Mouse (Mus musculus) B cell, adult 62 days (primary cell): Measurements from ENCODE around the gene Celsr1. TPM values are rescaled to one million over a fixed set of nuclear protein-coding genes. Genes with fewer than 3 reads are reported as not detected.

Source experiments
- total RNA-seq: library from RNA; stranded (reverse); gene quantifications from 4 replicates; pipeline ENCODE4 v1.2.4, GENCODE M21; 2023

The Celsr1 gene
- total RNA-seq = 0.34 to 0.75 TPM (median 0.49 TPM) in 4 replicates

DNA sequence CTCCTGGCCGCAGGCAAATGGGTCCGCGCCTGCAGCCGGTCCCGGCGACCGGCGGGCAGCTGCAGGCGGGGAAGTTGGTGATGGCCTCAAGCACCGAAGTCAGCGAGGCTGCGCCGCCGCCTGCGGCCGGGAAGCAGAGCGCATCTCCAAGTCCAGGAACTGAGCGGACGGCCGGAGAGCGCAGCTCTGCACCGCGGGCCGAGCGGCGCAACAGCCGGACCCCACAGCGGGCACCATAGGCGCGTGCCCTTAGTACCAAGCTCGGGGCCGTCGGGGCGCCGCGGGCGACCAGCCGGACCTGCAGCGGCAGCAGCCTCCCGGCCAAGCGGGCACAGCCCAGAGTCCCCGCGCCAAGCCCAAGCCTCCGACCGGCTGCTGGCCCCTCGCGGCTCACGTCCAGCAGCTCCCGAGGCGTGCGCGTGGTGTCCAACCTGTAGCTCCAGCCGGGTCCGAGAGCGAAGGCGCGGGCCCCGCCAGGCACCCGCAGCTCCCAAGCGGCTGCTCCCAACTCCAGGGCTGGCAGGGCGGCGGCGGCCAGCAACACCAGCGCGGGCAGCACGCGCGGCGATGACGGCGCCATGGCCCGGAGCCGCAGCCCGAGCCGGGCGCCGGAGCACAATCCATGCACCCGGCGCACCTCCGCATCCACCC, at the start of gene Celsr1:
Gene Celsr1 (minus strand): TSS at position 587 of the 651 bp plus-strand sequence.

DNA sequence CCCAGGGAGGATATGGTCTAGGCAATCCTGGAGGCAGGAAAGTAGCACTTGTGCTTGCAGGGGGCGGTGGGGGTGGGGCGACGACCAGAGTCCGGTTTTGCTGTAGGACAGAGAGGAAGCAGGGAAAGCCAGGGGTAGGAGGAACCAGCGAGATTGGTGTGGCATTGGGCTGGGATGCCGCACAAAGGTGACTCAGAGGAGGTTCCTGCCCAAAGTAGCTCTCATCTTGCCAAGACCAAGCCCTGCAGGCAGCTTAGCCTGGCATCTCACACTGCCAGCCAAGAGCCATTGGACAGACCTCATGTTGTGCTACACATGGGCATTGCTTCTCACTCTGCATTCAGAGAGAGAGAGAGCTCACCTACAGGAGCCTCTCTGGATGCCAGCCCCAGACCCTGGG, 23.8 kb upstream of the Celsr1 start, which contains the start of gene Gramd4:
Gene Gramd4 (plus strand): TSS at position 283 of the 400 bp plus-strand sequence.

DNA sequence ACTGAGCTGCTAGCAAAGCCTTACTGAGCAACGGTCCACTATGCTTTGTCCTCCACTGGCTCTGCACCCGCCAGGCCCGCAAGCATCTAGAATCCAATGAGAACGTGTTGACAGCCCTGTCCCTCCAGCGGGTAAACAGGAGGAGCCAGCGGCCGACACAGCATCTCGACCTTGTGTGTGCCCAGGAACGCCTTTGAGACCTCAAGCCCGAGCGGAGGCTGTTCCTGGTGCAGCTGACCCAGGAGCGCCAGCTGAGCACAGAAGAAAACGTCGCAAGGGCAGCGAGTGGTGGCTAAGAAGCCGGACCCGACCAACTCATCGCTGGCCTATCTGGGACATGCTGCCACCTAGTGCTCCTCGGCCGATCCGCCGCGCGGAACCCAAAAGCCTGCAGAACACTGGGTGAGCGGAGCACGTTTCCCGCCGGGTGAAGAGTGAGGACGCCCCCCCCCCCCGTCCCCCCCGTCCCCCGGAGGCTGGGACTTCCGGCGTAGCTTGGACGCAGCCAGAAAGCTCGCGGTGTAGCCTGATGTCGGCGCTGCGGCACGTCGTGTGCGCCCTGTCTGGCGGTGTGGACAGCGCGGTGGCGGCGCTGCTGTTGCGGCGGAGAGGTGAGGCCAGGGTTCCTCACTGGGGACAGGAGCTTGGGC, 154.6 kb downstream of the Celsr1 start, which contains the start of gene Trmu:
Gene Trmu (plus strand): TSS at position 465 of the 650 bp plus-strand sequence.

DNA sequence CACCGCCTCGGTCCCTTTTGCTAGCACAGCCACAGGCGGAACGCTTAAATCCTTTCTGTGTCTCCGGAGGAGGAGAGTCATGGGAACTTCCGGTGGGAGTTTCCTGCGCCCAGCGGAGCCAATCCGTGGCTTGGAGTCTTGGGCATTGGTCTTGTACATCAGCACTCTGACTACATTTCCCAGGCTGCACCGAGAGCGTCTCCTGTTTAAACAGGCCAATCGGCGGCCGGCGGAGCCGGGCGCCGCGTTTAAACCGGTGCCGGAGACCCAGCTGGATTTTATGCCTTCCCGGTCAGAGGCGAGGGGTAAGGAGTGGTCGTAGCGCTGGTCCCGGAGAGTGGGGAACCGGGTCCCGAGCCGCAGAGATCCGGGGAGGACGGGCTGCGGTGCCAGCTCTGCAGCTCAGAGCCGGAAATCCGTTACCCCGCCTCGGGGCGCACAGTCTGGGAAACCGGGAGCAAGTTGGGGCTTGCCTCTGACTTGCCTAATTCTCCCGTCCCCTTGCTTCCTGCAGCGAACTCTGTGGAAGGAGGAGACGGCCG, 174.0 kb downstream of the Celsr1 start, which contains the start of gene Gtse1:
Gene Gtse1 (plus strand): TSS at position 256 of the 542 bp plus-strand sequence.

Other genes starting within 250 kb of the Celsr1 start
- 13.9 to 19.5 TPM (median 15.5 TPM) in 4 replicates for gene Cdpf1, start 222.1 kb downstream of the Celsr1 start, total RNA-seq
- gene Pkdrej, start 212.0 kb downstream of the Celsr1 start, total RNA-seq = not detected in 4 replicates
- gene Ttc38, start 201.5 kb downstream of the Celsr1 start, total RNA-seq = 11.8 to 15.6 TPM (median 14.3 TPM) in 4 replicates
- gene Gtse1, start 174.0 kb downstream of the Celsr1 start, total RNA-seq = 2.2 to 3.2 TPM (median 3.0 TPM) in 4 replicates
- 23.0 to 33.7 TPM (median 31.1 TPM) in 4 replicates for gene Trmu, start 154.5 kb downstream of the Celsr1 start, total RNA-seq
- 47.3 to 65.8 TPM (median 51.0 TPM) in 4 replicates for gene Gramd4, start 23.9 kb upstream of the Celsr1 start, total RNA-seq
- gene Cerk, start 152.4 kb upstream of the Celsr1 start, total RNA-seq = 109 to 124 TPM (median 114 TPM) in 4 replicates
- gene Tbc1d22a, start 180.7 kb upstream of the Celsr1 start, total RNA-seq = 34.0 to 48.8 TPM (median 40.7 TPM) in 4 replicates